Mouse (Mus musculus) MEL (cell line): ENCODE data around the gene Vav2. TPM values are rescaled to one million over a fixed set of nuclear protein-coding genes. Genes with fewer than 3 reads are reported as not detected.

Source experiments
- DNase-seq: peaks from one replicate; pipeline ENCODE4 v3.0.0; 2011; ENCODE audit warnings: low read depth, low spot score
- H3K27ac ChIP-seq: 2 replicates; pipeline ENCODE4 v1.5.1; 2012; ENCODE audit warnings: low read depth, mild to moderate bottlenecking, control low read depth, low read length, moderate library complexity; ENCODE audit not compliant: control insufficient read depth
- H3K27me3 ChIP-seq, 2 experiments: fragments of 150-350 bp in 1 of 2; sonication (generic) in 1 of 2; 2 replicates each; pipeline ENCODE4 v1.6.1; 2012; ENCODE audit warnings: low read length in 2 of 2, mild to moderate bottlenecking in 2 of 2, improper control_type of control experiment in 1 of 2, moderate library complexity in 1 of 2; ENCODE audit not compliant: insufficient read depth in 2 of 2, control insufficient read depth in 1 of 2
- H3K36me3 ChIP-seq, 2 experiments: 2 replicates each; pipeline ENCODE4 v1.6.1; 2012 to 2014; ENCODE audit warnings: low read length in 2 of 2, improper control_type of control experiment in 1 of 2, inconsistent platforms in 1 of 2, mild to moderate bottlenecking in 1 of 2; ENCODE audit not compliant: insufficient read depth in 2 of 2, control insufficient read depth in 1 of 2
- H3K4me1 ChIP-seq, 2 experiments: fragments of 150-350 bp in 1 of 2; sonication (generic) in 1 of 2; 2 replicates each; pipeline ENCODE4 v1.6.1; 2012; ENCODE audit warnings: low read length in 2 of 2, improper control_type of control experiment in 1 of 2, mild to moderate bottlenecking in 1 of 2; ENCODE audit not compliant: insufficient read depth in 2 of 2, control insufficient read depth in 1 of 2
- H3K4me3 ChIP-seq, 2 experiments: fragments of 150-350 bp in 1 of 2; sonication (generic) in 1 of 2; 2 replicates each; pipeline ENCODE4 v1.5.1; 2012; ENCODE audit warnings: low read depth in 2 of 2, low read length in 2 of 2, mild to moderate bottlenecking in 2 of 2, moderate library complexity in 2 of 2, control low read depth in 1 of 2, improper control_type of control experiment in 1 of 2; ENCODE audit not compliant: control insufficient read depth in 1 of 2, insufficient read depth in 1 of 2
- H3K79me2 ChIP-seq: 2 replicates; pipeline ENCODE4 v1.6.1; 2012; ENCODE audit warnings: mild to moderate bottlenecking, low read length, moderate library complexity; ENCODE audit not compliant: control insufficient read depth, poor library complexity, insufficient read depth
- H3K9ac ChIP-seq: 2 replicates; pipeline ENCODE4 v1.6.1; 2012; ENCODE audit warnings: low read depth, mild to moderate bottlenecking, control low read depth, low read length, moderate library complexity; ENCODE audit not compliant: control insufficient read depth, poor library complexity, severe bottlenecking
- H3K9me3 ChIP-seq: fragments of 150-350 bp; sonication (generic); replicated peaks from 2 replicates; pipeline ENCODE4 v1.6.1; 2012; ENCODE audit warnings: mild to moderate bottlenecking, low read length, improper control_type of control experiment, moderate library complexity; ENCODE audit not compliant: insufficient read depth
- BHLHE40 ChIP-seq: IDR thresholded peaks from 2 replicates; pipeline ENCODE4 v1.6.1; 2012; ENCODE audit warnings: low read depth, mild to moderate bottlenecking, inconsistent platforms, low read length, improper control_type of control experiment, borderline replicate concordance
- CHD1 ChIP-seq: IDR thresholded peaks from 2 replicates; pipeline ENCODE4 v1.6.1; 2012; ENCODE audit warnings: low read depth, mild to moderate bottlenecking, inconsistent platforms, low read length, improper control_type of control experiment
- E2F4 ChIP-seq: IDR thresholded peaks from 2 replicates; pipeline ENCODE4 v1.6.1; 2011; ENCODE audit warnings: low read depth, low read length, improper control_type of control experiment, borderline replicate concordance
- ELF1 ChIP-seq: IDR thresholded peaks from 2 replicates; pipeline ENCODE4 v1.6.1; 2014; ENCODE audit warnings: low read depth, mild to moderate bottlenecking, inconsistent platforms, low read length, improper control_type of control experiment, moderate library complexity
- EP300 ChIP-seq, 2 experiments: IDR thresholded peaks; 2 replicates each; pipeline ENCODE4 v1.6.1; 2011; ENCODE audit warnings: improper control_type of control experiment in 2 of 2, low read length in 2 of 2, low read depth in 1 of 2, mild to moderate bottlenecking in 1 of 2
- ETS1 ChIP-seq: IDR thresholded peaks from 2 replicates; pipeline ENCODE4 v1.6.1; 2012; ENCODE audit warnings: low read depth, mild to moderate bottlenecking, inconsistent platforms, low read length, improper control_type of control experiment, moderate library complexity
- GATA1 ChIP-seq: IDR thresholded peaks from 2 replicates; pipeline ENCODE4 v1.6.1; 2011; ENCODE audit warnings: low read depth, low read length, improper control_type of control experiment
- MAFK ChIP-seq: IDR thresholded peaks from 2 replicates; pipeline ENCODE4 v1.6.1; 2011; ENCODE audit warnings: low read depth, mild to moderate bottlenecking, low read length, improper control_type of control experiment, borderline replicate concordance
- MYB ChIP-seq: IDR thresholded peaks from 2 replicates; pipeline ENCODE4 v1.6.1; 2011; ENCODE audit warnings: mild to moderate bottlenecking, low read depth, low read length, improper control_type of control experiment
- MYC ChIP-seq: IDR thresholded peaks from 2 replicates; pipeline ENCODE4 v1.6.1; 2011; ENCODE audit warnings: low read depth, mild to moderate bottlenecking, low read length, improper control_type of control experiment, moderate library complexity
- NELFE ChIP-seq: IDR thresholded peaks from 2 replicates; pipeline ENCODE4 v1.6.1; 2011; ENCODE audit warnings: low read depth, low read length, improper control_type of control experiment
- POLR2A ChIP-seq, 2 experiments: IDR thresholded peaks; 2 replicates each; pipeline ENCODE4 v1.6.1; 2011 to 2012; ENCODE audit warnings: low read length in 2 of 2, mild to moderate bottlenecking in 2 of 2, control low read depth in 1 of 2, improper control_type of control experiment in 1 of 2, low read depth in 1 of 2, moderate library complexity in 1 of 2; ENCODE audit not compliant: control insufficient read depth in 1 of 2, insufficient read depth in 1 of 2, poor library complexity in 1 of 2
- POLR2AphosphoS2 ChIP-seq: IDR thresholded peaks from 2 replicates; pipeline ENCODE4 v1.6.1; 2011; ENCODE audit warnings: low read length, improper control_type of control experiment
- RAD21 ChIP-seq: IDR thresholded peaks from 2 replicates; pipeline ENCODE4 v1.6.1; 2011; ENCODE audit warnings: mild to moderate bottlenecking, low read depth, low read length, improper control_type of control experiment
- SIN3A ChIP-seq: IDR thresholded peaks from 2 replicates; pipeline ENCODE4 v1.6.1; 2012; ENCODE audit warnings: low read length, improper control_type of control experiment, inconsistent platforms
- ZMIZ1 ChIP-seq: IDR thresholded peaks from 2 replicates; pipeline ENCODE4 v1.6.1; 2012; ENCODE audit warnings: low read depth, mild to moderate bottlenecking, inconsistent platforms, low read length, improper control_type of control experiment, moderate library complexity
- ZNF384 ChIP-seq: IDR thresholded peaks from 2 replicates; pipeline ENCODE4 v1.6.1; 2012; ENCODE audit warnings: low read depth, mild to moderate bottlenecking, inconsistent platforms, low read length, improper control_type of control experiment
- polyA plus RNA-seq, 2 experiments: library from polyadenylated mRNA; stranded (reverse) in 1 of 2; unstranded in 1 of 2; fragments of >175 nt in 1 of 2; fragments of >200 nt in 1 of 2; gene quantifications; 2 replicates each; pipeline versions ENCODE4 v1.2.1 to v1.2.4; 2012; ENCODE audit warnings: low replicate concordance in 2 of 2, low read depth in 1 of 2; ENCODE audit not compliant: insufficient read length in 2 of 2, insufficient read depth in 1 of 2, missing spikeins in 1 of 2
- total RNA-seq: library from RNA; depleted of rRNA; stranded (reverse); fragments of 300-350 nt; gene quantifications from 2 replicates; pipeline ENCODE4 v1.2.3, GENCODE M21; 2012

Gene Vav2
- total and polyA plus RNA-seq, 3 experiments, result 8.8 to 15.9 TPM; not detected in 1

- Histone ChIP-seq H3K36me3 (peaks cover 0 to 2% of the 10 kb centered on the region in 2 experiments; a peak in 1 of 4 replicates), H3K9me3 (no peaks in the 10 kb centered on the region), H3K9ac (no peak overlapping the region), H3K4me1 (no peaks in the 10 kb centered on the region), H3K27me3 (no peaks in the 10 kb centered on the region), H3K27ac (no peak overlapping the region), H3K4me3 (no peak overlapping the region), H3K79me2 (no peaks in the 10 kb centered on the region)
- TF ChIP-seq MYC, result no peak
- no peak for TF ChIP-seq NELFE
- TF ChIP-seq SIN3A, result no peak
- no peak for TF ChIP-seq ZMIZ1
- TF ChIP-seq ELF1, result no peak
- no peak for TF ChIP-seq MYB
- TF ChIP-seq CHD1, result no peak
- no peak for TF ChIP-seq BHLHE40
- TF ChIP-seq ETS1, result no peak
- no peak for TF ChIP-seq POLR2AphosphoS2
- TF ChIP-seq EP300 (IDR thresholded peaks at IDR 0.05; ENCODE audit: low read depth in 1 of 2, low read length in 2 of 2), result no peak
- no peak for TF ChIP-seq GATA1
- no peak for DNase-seq
Measured at GRCm38 (mm10) chr2:27445910-27446309, 19.1 kb upstream of the Vav2 start.

- peaks cover 3 to 5% of the 10 kb centered on the region in 2 experiments; a peak in 2 of 4 replicates for H3K4me1 ChIP-seq
- no peak overlapping the region for H3K9ac ChIP-seq
- no peak overlapping the region for H3K4me3 ChIP-seq
- no peaks in the 10 kb centered on the region for H3K9me3 ChIP-seq
- H3K27me3 ChIP-seq, result no peaks in the 10 kb centered on the region
- no peaks in the 10 kb centered on the region for H3K79me2 ChIP-seq
- no peak overlapping the region for H3K27ac ChIP-seq
- TF ChIP-seq GATA1, result no peak
- TF ChIP-seq BHLHE40, result no peak
- TF ChIP-seq POLR2A (IDR thresholded peaks at IDR 0.05; ENCODE audit: control insufficient read depth in 1 of 2, insufficient read depth in 1 of 2, low read depth in 1 of 2, low read length in 2 of 2, poor library complexity in 1 of 2), result no peak
- no peak for TF ChIP-seq RAD21
- TF ChIP-seq SIN3A, result no peak
- TF ChIP-seq E2F4, result no peak
- no peak for TF ChIP-seq MAFK
- TF ChIP-seq CHD1, result no peak
- TF ChIP-seq ZNF384, result no peak
- TF ChIP-seq, all 39 proteins: peak for 0
- no peak for DNase-seq
- H3K36me3 ChIP-seq, result peaks cover 2 to 4% of the 10 kb centered on the region in 2 experiments; a peak in 3 of 4 replicates
Measured at GRCm38 (mm10) chr2:27443450-27443708, 16.5 kb upstream of the Vav2 start.
